Mouse (Mus musculus) liver (tissue): ENCODE results near the gene Lat.
A peak's percentile ranks its signal among the peaks of the same experiment; 100 is the strongest.
"Not testable (repeated sequence)": the region's sequence is repeated elsewhere in the genome, so short reads cannot be mapped to it uniquely, and the experiment has no call there.

ENCODE experiments used
- DNase-seq: peaks from one replicate; pipeline ENCODE4 v3.0.0-alpha.2; 2020; ENCODE audit warnings: mixed read lengths

Lat gene

GRCm38 (mm10) chr7:126369393-126369792 is at the start of gene Lat:
Gene Lat, minus strand, starts transcription at chr7:126369570.
- DNase-seq: peak; percentile 38

- DNase-seq: no peak
Measured at GRCm38 (mm10) chr7:126418496-126418895, 49.1 kb upstream of the Lat start.

- no peak for DNase-seq
Measured at GRCm38 (mm10) chr7:126417606-126418005, 48.2 kb upstream of the Lat start.

GRCm38 (mm10) chr7:126417045-126417444 is 47.7 kb upstream of the Lat start:
- DNase-seq: no peak

- DNase-seq: no peak
Measured at GRCm38 (mm10) chr7:126416615-126417014, 47.2 kb upstream of the Lat start.

GRCm38 (mm10) chr7:126414725-126415124 is 45.4 kb upstream of the Lat start, which contains the start of gene Cd19:
Gene Cd19, minus strand, starts transcription at chr7:126414889.
- no peak for DNase-seq

GRCm38 (mm10) chr7:126411061-126411460 is 41.7 kb upstream of the Lat start:
- DNase-seq: no peak

- no peak for DNase-seq
Measured at GRCm38 (mm10) chr7:126408686-126409085, 39.3 kb upstream of the Lat start.

- DNase-seq: not testable (repeated sequence)
Measured at GRCm38 (mm10) chr7:126402518-126402917, 33.1 kb upstream of the Lat start.

- DNase-seq: peak; percentile 88
Measured at GRCm38 (mm10) chr7:126399548-126399947, 30.2 kb upstream of the Lat start.

- no peak for DNase-seq
Measured at GRCm38 (mm10) chr7:126397822-126398221, 28.5 kb upstream of the Lat start.

- DNase-seq: peak; percentile 45
Measured at GRCm38 (mm10) chr7:126397221-126397620, 27.9 kb upstream of the Lat start.

- DNase-seq: peak; percentile 93
Measured at GRCm38 (mm10) chr7:126396298-126397119, 27.1 kb upstream of the Lat start, which contains the start of gene Nfatc2ip. Gene Nfatc2ip, minus strand, starts transcription at chr7:126396737.

- DNase-seq: not testable (repeated sequence)
Measured at GRCm38 (mm10) chr7:126392086-126392884, 22.9 kb upstream of the Lat start.

- DNase-seq: no peak
Measured at GRCm38 (mm10) chr7:126388185-126388584, 18.8 kb upstream of the Lat start.

GRCm38 (mm10) chr7:126383565-126383964 is 14.2 kb upstream of the Lat start:
- DNase-seq: no peak

- DNase-seq: peak; percentile 95
Measured at GRCm38 (mm10) chr7:126377278-126378158, 8.1 kb upstream of the Lat start, which contains the start of gene Spns1. Gene Spns1, minus strand, starts transcription at chr7:126377450.

GRCm38 (mm10) chr7:126376903-126377277 is 7.5 kb upstream of the Lat start:
- DNase-seq: peak; percentile 19

- no peak for DNase-seq
Measured at GRCm38 (mm10) chr7:126375012-126375411, 5.6 kb upstream of the Lat start.

GRCm38 (mm10) chr7:126374526-126374925 is 5.2 kb upstream of the Lat start:
- DNase-seq: no peak

- no peak for DNase-seq
Measured at GRCm38 (mm10) chr7:126373007-126373406, 3.6 kb upstream of the Lat start.

GRCm38 (mm10) chr7:126368367-126368766 is 1.0 kb downstream of the Lat start:
- no peak for DNase-seq

GRCm38 (mm10) chr7:126367636-126368035 is 1.7 kb downstream of the Lat start:
- no peak for DNase-seq
